Mouse (Mus musculus) kidney, postnatal 25 days (tissue): ENCODE results near the gene Zfp341.

Source experiments
- DNase-seq, 2 experiments: peaks; one replicate each; pipeline ENCODE4 v3.0.0; 2021; ENCODE audit warnings: mixed read lengths in 2 of 2

The Zfp341 gene

DNA sequence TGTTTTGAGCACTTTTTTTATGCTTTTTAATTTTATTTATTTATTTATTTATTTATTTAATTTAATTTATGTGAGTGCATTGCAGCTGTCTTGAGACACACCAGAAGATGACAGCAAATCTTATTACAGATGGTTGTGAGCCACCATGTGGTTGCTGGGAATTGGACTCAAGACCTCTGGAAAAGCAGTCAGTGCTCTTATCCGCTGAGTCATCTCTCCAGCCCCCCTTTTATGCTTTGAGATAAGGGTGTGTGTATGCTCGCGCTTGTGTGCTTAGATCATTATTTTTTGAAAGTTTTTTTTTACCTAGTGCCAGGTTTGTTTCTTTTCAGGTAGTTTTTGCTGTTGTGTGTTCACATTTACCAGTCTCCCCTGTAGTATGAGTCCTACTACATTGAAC is 65.9 kb downstream of the Zfp341 start:
- no peak for DNase-seq

DNA sequence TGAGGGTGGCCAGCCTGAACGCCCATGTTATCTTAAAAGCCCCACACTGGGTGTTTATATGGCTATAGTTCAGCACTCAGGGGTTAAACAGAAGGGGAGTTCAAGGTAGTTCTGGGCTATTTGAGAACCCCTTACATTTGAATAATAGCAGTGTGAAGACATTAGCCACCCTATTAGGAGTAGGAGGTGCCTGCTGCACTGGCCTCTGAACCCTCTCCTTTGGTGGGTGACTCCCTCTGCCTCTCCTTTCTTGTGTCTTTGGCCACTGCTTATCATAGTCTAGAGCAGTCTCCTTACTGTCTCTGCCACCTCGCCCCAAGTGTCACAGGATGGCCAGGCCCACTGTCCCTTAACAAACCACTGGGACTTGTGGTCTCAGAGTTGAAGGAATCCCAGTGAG is 67.2 kb downstream of the Zfp341 start:
- no peak for DNase-seq

DNA sequence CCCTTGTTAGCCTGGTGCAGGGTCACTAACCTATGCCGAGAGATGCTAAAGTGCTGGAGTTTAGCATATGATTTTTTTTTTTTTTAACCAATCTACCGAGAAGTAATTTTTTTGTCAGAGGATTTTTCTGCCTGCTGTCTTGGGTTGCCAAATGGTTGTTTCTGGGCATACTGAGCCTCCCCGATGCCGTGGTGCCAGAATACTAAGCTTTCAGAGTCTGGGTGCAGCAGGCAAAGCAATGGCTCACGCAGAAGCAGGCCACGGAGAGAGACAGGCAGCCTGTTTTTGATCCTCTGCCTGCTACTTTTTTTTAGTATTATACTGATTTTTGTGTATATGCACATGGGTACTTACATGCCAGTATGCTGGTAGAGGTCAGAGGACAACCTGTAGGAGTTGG is 67.8 kb downstream of the Zfp341 start:
- no peak for DNase-seq

DNA sequence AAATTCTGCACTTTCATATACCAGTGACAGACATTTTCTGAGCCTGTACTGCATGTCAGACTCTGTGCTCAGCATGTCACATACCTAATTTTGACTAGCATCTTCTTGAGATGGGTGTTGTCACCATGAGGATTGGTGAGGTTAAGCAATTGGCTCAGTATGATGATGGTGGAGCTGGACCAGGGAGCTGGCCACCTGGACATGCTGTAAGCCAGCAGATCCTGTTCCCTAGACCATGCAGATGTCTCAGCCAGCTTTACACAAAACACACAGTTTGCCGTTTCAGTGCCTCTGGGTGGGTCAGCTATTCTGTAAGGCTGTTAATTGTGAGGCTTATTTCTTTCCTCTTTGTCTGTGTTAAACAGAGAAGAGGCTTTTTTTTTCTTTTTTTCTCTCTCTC is 69.6 kb downstream of the Zfp341 start:
- no peak for DNase-seq

DNA sequence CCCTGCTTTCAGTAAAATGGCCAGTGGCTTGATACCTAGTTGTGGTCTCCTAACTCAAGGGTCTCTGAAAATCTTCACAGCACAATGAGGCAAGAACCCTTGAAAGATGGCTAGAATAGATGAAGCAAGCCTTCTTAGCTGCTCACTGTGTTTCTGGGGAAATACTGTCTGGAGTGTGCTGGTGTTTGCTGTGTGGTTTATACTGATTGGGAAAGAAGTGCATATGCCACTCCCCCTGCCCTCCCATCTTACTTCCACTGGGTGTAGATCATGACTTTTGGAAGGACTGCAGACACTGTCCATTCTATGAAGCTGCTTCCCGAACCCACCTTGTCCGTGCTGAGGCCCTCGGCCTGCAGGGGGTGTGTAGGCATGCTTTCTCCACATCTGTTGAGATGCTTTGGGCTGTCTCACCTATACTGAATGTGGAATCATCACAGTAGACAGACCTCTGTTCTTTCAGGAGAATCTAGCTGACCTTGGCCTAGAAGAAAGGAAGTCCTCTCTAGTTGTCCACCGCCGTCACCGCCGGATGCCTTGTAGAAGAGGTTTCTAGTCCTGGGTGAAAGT is 71.9 kb downstream of the Zfp341 start:
- no peak for DNase-seq

DNA sequence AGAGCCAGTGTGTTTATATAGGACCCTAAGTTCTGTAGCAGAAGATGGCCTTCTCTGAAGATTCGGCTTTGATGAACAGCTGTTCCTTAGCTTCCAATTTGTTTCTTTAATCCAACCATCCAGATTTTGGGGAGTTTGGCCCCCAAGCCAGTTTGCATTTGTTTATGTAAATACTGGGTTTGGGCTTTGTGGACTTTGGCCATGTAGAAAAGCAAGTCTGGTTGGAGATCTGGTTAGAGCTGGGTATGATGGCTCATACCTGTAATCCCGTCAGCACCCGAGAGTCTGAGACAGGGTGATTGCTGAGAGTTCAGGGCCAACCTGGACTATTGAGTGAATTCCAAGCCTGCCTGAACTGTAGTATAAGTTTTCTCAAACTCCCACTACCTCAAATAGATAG is 72.7 kb downstream of the Zfp341 start:
- DNase-seq = no peak

DNA sequence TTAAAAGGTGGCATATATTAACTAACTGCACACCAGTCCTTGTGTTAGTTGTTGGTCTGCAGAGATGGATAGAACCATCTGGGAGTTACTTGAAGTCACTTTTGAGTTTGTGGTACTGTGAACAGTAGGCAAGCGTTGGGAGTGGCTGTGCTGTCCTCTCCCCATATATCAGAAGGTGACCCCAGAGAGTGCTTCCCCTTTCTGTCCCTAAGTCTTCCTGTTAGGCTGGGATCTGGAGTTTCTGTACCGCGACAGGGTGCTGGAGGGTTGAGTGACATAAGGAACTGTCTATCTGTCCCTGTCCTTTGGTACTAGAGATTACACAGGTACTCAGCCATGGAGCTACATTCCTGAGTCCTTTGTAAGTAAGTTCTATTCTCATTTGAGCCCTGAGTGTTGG is 73.7 kb downstream of the Zfp341 start:
- DNase-seq = no peak

DNA sequence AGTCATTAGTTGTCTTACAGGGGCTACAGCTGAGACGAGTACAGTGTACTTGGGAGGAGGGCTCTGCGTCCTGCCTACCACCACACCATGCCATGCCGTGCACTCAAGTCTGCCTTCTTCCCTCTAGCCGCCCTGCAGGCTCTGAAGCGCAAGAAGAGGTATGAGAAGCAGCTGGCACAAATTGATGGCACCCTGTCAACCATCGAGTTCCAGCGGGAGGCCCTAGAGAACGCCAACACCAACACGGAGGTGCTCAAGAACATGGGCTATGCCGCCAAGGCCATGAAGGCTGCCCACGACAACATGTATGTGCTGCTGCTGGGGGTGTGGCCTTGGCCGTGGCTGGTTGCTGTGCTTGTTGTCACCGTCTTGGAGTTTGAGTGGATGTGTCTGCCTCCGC is 76.3 kb downstream of the Zfp341 start:
- DNase-seq = no peak

DNA sequence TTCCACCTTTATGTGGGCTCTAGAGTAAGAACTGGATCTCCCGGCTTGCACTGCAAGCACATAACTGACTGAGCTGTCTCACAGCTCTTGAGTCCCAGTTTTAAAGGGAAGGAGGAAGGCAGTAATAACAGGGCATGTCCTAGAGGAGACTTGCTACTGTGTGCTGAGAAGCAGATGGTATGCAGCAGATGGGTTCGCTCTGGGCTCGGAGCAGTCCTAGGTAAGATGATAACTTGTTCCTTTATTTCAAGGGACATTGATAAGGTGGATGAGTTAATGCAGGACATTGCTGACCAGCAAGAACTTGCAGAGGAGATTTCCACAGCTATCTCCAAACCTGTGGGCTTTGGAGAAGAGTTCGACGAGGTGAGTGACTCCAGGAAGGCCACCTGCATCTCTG is 77.9 kb downstream of the Zfp341 start:
- no peak for DNase-seq

DNA sequence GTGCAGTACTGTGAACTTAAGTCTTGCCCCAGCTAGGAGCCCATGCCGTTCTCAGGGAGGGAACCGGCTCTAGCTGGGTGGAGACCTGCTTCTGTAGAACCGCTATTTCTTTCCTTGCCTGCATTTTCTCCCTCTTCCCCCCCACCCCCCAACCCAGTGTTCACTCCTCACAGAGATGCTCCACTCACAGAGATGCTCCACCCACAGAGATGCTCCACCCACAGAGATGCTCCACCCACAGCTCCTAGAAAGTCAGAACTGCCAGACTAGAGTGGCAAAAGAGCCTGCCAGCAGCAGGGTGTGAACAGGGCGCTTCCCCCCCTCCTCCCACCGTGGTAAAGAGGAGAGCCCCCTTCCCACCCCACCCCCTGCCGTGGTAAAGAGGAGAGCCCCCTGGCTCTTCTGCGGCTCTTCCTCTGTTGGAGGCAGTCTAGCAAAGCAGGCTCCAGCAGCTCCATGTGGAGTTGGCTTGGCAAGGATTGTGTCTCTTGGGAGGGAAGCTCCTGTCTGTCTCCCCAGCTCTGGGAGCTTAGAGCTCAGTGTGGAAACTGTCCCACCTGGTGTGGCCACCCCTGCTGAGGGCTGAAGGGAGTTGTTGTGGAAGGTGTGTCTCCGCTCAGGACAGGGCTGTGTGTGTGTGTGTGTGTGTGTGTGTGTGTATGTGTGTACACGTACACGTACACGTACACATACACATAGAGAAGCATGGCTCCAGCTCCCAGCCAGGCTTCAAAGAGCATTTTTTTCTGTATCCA is 80.3 kb downstream of the Zfp341 start:
- no peak for DNase-seq

DNA sequence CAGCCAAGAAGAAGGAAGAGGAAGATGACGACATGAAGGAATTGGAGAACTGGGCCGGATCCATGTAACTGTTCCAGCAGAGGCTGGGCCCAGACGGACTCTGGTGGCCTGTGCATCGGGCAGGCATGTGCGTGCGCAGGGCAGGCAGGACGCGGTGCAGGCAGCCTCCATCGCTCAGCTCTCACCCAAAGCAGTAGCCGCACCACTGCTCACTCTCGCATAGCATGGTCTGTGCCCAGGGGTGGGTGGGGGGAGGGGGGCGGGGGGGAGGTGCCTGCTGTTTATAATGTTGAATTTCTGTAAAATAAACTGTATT is 80.8 kb downstream of the Zfp341 start:
- no peak for DNase-seq

DNA sequence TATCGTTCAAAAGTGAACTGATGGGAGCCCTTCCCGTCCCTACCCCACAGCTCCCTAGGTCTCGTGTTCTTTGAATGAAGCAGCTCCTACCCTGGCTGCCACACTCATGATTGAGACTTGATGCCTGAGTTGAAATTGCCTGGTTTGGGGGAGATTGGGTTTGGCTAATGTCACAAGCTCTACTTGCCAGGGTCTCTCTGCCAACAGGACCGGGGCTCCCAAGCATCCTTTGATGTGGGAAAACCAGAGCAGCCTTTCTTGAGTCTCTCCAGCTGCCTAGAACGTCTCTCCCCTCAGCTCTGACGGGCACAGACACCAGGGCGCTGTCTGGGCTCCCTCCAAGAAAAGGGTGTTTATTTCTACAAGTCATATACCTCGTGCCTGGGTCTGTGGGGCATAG is 82.6 kb downstream of the Zfp341 start:
- DNase-seq = no peak
